27 mouse cellular contexts compared by ENCODE assay signal in the genomic region with DNA sequence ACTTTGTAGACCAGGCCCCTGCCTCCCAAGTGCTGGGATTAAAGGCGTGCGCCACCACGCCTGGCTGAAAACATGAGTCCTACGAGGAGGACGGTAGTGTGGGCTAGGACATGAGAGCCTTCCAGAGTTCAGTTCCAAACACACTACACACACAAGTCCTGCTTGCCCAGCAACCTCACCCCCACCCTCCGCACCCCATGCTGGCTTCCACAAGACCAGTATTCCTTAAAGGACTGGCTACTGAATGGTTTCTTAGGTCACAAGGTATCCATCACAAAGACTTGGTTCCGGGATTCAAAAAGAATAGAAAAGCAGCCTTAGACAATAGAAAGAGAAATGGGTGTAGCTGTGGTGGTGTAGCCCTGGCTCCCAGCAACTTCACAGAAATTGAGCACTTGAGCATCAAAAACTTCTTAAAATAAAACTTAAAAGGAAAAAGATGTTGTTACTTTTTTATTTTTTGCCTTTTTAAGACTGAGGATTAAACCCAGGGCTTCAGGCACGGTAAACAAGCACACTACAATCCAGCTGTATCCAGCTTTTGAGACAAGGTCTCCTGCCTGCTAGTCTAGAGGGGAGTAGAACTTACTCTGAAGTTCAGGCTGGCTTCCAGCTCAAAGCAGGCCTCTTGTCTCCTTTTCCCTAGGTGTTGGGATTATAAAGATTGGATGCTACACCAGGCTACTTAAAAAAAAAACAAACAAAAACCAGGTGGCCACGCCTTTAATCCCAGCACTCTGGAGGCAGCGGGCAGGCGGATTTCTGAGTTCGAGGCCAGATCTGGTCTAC. TPM values are rescaled to one million over a fixed set of nuclear protein-coding genes. Genes with fewer than 3 reads are reported as not detected.
"Had no signal": no experiment of that assay in that cellular context is flagged by ENCODE, and none has a peak within 500 bp of the region (broad histone marks: within the 10 kb centered on the region; RNA-seq: fewer than 3 reads in every experiment).

No protein-coding gene starts in this region.

- H3K4me3 ChIP-seq: midbrain, embryonic 10.5 days; midbrain, embryonic 12.5 days; myocyte; neural tube, embryonic 13.5 days; neural tube, embryonic 15.5 days had no signal

- H3K9me3 ChIP-seq: midbrain, embryonic 10.5 days; midbrain, embryonic 12.5 days; neural tube, embryonic 13.5 days; neural tube, embryonic 15.5 days had no signal

- H3K27ac ChIP-seq: midbrain, embryonic 10.5 days; midbrain, embryonic 12.5 days; neural tube, embryonic 13.5 days; neural tube, embryonic 15.5 days had no signal

- H3K4me1 ChIP-seq: midbrain, embryonic 10.5 days; neural tube, embryonic 13.5 days; neural tube, embryonic 15.5 days had no signal

- DNase-seq: lung, adult 18-20 months; lung, embryonic 14.5 days; lung, postnatal 10 days; lung, postnatal 4 days; midbrain, embryonic 14.5 days; retina, postnatal 1 day; right cerebral cortex, adult 18-20 months; right cerebral cortex, postnatal 25 days; right cerebral cortex, postnatal 4 days; spleen, adult 18-20 months; thymus, adult 18-20 months; thymus, postnatal 14 days; thymus, postnatal 4 days had no signal

- H3K9ac ChIP-seq: lung, embryonic 14.5 days; midbrain, embryonic 12.5 days; neural tube, embryonic 13.5 days; neural tube, embryonic 15.5 days had no signal

- H3K27me3 ChIP-seq: midbrain, embryonic 12.5 days; neural tube, embryonic 13.5 days; neural tube, embryonic 15.5 days had no signal

- H3K36me3 ChIP-seq: midbrain, embryonic 10.5 days; midbrain, embryonic 12.5 days; neural tube, embryonic 13.5 days; neural tube, embryonic 15.5 days had no signal

RNA-seq across cellular contexts. Expression of gene Nlrp12, which starts 37.3 kb away (rescaled TPM):
- total RNA-seq: megakaryocyte-erythroid progenitor cell, adult 5-6 weeks had no signal
- polyA plus RNA-seq: lung, embryonic 14.5 days; midbrain, embryonic 10.5 days; midbrain, embryonic 12.5 days; midbrain, embryonic 14.5 days; midbrain, embryonic 16.5 days; myocyte; neural tube, embryonic 11.5 days; neural tube, embryonic 13.5 days; neural tube, embryonic 15.5 days; stomach, embryonic 14.5 days; thymus, postnatal 0 days; urinary bladder, adult 2 months had no signal

RNA-seq across cellular contexts. Expression of gene AU018091, which starts 43.2 kb away (rescaled TPM):
- total RNA-seq: megakaryocyte, adult 5-6 weeks; megakaryocyte-erythroid progenitor cell, adult 5-6 weeks had no signal
- polyA plus RNA-seq: lung, embryonic 14.5 days; lung, embryonic 16.5 days; midbrain, embryonic 14.5 days; midbrain, embryonic 16.5 days; neural tube, embryonic 11.5 days; neural tube, embryonic 13.5 days; neural tube, embryonic 15.5 days; small intestine, adult 2 months; thymus, postnatal 0 days had no signal
